Mouse (Mus musculus) bone marrow macrophage, adult 2 months (primary cell): ENCODE results near the gene Dab1. TPM values are rescaled to one million over a fixed set of nuclear protein-coding genes. Genes with fewer than 3 reads are reported as not detected.

Experiments used
- H3K27ac ChIP-seq: 2 replicates; pipeline ENCODE4 v1.5.1; 2012; ENCODE audit warnings: low read depth, low read length; ENCODE audit not compliant: insufficient read depth
- H3K4me1 ChIP-seq: 2 replicates; pipeline ENCODE4 v1.6.1; 2012; ENCODE audit warnings: low read length; ENCODE audit not compliant: control insufficient read depth, insufficient read depth
- H3K4me3 ChIP-seq: 2 replicates; pipeline ENCODE4 v1.5.1; 2012; ENCODE audit warnings: mild to moderate bottlenecking, low read length, moderate library complexity; ENCODE audit not compliant: insufficient read depth
- CTCF ChIP-seq: IDR thresholded peaks from 2 replicates; pipeline ENCODE4 v1.5.1; 2012; ENCODE audit warnings: low read depth, mild to moderate bottlenecking, low read length, moderate library complexity
- POLR2A ChIP-seq: IDR thresholded peaks from 2 replicates; pipeline ENCODE4 v1.6.1; 2012; ENCODE audit warnings: mild to moderate bottlenecking, low read depth, low read length, borderline replicate concordance
- polyA plus RNA-seq: library from polyadenylated mRNA; stranded (reverse); fragments of >200 nt; gene quantifications from 2 replicates; pipeline ENCODE4 v1.2.4, GENCODE M21; 2012; ENCODE audit not compliant: missing spikeins, insufficient read depth, insufficient read length

Gene Dab1
- polyA plus RNA-seq, 1 experiment: not detected

DNA sequence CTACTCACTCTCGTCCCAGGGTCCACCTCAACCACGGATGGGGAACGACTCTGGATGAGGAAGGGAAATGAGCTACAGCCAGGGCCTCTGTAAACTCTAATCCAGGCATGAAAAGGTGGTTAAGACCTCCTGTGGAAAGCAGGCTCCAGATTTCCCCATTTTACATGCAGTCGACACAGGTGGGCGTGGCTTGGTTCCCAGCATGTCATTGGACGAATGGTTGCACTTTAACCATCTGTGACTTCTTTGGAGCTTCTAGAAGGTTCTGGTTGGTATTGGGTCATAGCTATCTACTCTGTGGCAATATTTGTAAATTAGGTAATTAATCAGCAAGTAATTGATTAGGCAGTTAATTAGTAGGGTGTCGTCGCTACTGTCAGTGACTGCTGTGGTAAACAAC lies 752.0 kb downstream of the Dab1 start:
- no peaks in the 10 kb centered on the region for H3K4me1 ChIP-seq
- H3K27ac ChIP-seq: no peak overlapping the region
- no peak for TF ChIP-seq POLR2A
- TF ChIP-seq CTCF: no peak
- no peak overlapping the region for H3K4me3 ChIP-seq

DNA sequence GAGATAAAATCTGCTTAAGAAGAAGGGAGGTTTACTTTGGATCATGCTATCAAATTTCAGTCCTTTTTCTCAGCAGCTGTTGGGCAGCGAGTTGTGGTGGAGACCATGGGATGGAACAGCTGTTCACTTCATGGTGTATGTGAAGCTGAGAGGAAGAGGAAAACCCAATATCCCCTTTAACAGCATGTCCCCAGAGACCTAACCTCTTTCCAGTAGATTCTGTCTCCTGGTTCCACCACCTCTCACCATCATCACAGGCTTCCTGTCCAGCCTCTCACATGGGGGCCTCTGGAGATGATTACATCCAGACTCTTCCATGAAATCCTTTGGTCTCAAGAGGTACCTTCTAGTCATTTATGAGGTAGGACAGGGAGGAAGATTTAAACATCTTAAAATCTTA lies 755.0 kb downstream of the Dab1 start:
- TF ChIP-seq POLR2A: no peak
- no peak for TF ChIP-seq CTCF
- no peak overlapping the region for H3K4me3 ChIP-seq
- no peaks in the 10 kb centered on the region for H3K4me1 ChIP-seq
- no peak overlapping the region for H3K27ac ChIP-seq

DNA sequence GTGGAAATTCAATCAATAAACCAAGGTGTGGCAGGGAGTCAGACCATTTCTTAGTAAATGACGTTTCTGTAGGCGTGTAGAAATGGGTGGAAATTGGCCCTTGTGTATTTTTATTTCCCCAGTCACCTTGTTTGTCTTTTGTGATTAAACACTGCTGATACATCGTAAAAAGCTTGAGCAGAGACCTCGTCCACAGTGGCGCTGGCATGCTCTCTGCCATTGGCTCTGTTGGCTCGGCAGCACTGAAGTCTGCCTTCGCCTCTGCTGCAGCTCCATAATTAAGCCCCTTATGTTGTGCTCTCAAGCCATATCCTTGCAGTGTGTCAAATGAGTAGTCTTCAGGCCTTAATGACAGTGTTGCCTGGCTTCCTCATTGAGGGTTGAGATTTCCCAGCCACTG lies 765.5 kb downstream of the Dab1 start:
- H3K4me3 ChIP-seq: no peak overlapping the region
- TF ChIP-seq CTCF (no peak), POLR2A (no peak)
- no peaks in the 10 kb centered on the region for H3K4me1 ChIP-seq
- H3K27ac ChIP-seq: no peak overlapping the region

DNA sequence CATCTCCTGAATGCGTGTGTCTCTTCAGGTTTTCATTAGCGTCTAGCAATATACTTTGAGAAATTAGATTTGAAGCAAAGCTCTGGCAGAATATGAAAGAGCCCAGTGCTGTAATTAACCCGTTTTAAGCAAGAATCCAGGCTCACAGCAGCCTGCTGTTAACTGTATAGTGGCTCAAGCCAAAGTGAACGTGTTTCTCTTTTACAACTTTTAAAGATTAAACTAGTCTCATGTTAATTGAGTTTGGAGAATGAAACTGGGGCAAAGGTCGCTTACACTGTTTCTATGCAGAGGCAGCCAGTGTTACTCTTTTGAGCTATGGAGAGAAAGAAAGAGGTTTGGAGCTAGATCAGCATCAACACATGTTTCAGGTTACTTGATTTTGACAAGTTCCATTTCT lies 766.1 kb downstream of the Dab1 start:
- H3K27ac ChIP-seq: no peak overlapping the region
- TF ChIP-seq POLR2A (no peak), CTCF (no peak)
- no peaks in the 10 kb centered on the region for H3K4me1 ChIP-seq
- no peak overlapping the region for H3K4me3 ChIP-seq

DNA sequence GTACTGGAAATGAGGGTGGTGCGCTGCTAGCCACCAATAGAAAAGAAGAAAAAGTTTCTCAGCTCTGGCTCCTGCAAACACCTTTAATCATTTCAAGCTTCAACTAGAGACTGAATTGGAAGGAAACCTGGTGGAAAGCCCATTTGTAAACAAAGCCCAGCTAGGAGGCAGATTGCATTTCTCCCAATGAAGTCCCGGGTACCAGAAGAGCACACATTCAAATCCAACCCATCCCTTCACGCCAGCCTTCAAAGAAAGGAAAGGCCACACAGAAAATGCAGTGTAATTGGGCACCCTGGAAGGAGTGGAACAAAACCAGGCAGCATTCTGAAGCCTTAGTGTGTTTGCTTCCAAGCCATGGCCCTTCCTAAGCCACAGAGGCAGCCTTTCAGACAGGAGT lies 776.4 kb downstream of the Dab1 start:
- H3K4me1 ChIP-seq: no peaks in the 10 kb centered on the region

DNA sequence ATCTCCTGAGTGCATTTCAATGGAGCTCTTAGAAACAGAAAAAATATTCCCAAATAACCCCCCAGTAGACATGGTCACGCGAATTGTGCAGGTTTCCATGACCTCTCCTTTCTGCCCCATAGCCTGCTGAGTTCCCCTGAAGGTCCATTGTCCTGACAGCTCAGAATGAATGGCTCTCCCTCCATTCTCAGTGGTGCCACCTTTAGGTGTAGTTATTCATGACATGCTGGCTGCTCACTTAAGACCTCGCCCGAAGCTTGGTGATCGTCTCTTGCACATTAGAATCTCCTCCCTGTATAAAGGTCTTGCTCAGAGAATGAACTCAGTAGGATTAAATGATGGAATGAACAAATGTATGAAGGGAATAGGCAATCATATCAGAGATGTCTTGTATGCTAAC lies 776.9 kb downstream of the Dab1 start:
- H3K4me1 ChIP-seq: no peaks in the 10 kb centered on the region
- no peak overlapping the region for H3K4me3 ChIP-seq
- no peak overlapping the region for H3K27ac ChIP-seq
- TF ChIP-seq POLR2A: no peak
- TF ChIP-seq CTCF: no peak

More for the DNA sequence above, 776.4 kb downstream of the Dab1 start:
- TF ChIP-seq CTCF: no peak
- TF ChIP-seq POLR2A: no peak
- Histone ChIP-seq H3K4me3 (no peak overlapping the region), H3K27ac (no peak overlapping the region)

DNA sequence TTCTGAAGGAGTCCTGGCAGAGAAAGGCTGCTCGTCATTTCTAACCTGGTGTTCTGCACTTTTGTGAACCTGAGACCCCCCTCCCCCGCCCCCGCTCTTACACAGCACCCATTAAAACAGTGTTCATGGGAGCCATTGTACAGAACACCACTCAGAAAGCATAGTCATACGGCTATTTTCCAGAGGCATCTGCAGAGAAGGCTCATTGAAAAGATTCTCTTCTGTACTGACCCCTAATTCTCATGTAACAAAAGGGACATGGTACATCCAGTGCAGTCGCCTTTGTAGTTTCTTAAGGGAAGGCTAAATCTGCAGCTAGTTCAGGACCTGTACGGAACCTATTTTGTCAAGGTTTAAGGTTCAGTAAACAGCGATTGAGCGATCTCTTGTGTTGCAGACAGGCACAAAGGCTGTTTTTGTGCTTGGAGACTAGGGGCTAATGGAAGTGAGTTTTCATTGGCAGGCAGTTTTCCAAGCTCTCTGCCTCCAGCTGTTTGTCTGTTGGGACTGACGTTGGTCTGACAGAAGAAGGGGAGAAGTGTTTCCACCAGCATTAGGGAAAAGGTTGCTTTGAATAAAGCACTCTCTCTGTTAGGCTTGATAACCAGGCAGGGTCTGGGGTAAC lies 780.1 kb downstream of the Dab1 start:
- H3K27ac ChIP-seq: no peak overlapping the region
- no peak overlapping the region for H3K4me3 ChIP-seq
- TF ChIP-seq POLR2A (no peak), CTCF (no peak)
- no peaks in the 10 kb centered on the region for H3K4me1 ChIP-seq

DNA sequence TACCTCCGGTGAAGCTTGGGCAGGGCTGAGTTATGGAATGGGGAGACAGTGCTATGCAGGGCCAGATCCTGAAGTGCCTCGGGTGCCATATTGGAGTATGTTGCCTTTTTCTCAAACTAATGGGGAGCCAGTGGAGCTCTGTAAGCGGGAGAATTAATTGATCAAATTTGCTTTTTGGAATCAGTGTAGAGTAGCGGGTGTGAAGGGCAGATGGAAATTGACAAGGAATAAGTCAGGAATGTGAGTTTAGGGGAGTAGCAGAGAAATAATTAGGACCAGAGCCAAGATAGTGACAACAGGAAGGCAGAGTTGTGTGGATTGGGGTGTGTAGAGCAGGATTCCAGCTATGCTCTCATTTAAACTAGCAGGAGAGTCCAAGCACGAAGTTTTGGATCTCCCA lies 784.9 kb downstream of the Dab1 start:
- Histone ChIP-seq H3K4me3 (no peak overlapping the region), H3K4me1 (no peaks in the 10 kb centered on the region), H3K27ac (no peak overlapping the region)
- no peak for TF ChIP-seq CTCF
- TF ChIP-seq POLR2A: no peak

DNA sequence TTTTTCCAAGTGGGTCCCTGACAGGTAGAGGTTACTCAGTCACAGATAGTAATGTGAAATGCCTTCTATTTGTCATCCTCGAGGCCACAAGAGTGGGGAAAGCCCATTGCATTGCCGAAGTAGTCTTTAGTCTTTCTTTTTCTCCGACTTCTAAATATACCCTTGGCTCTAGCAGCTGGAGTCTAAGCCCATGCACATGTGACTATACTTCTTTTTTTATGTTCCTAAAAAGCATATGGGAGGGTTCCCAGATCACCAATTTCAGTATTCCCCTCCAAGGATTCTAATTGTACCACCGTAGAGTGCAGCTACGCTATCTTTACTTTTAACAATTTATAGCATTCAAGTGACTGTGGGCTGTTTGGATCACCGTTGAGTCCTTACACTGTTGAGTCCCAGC lies 791.8 kb downstream of the Dab1 start:
- Histone ChIP-seq H3K4me1 (no peaks in the 10 kb centered on the region), H3K4me3 (no peak overlapping the region), H3K27ac (no peak overlapping the region)
- TF ChIP-seq POLR2A (no peak), CTCF (no peak)

DNA sequence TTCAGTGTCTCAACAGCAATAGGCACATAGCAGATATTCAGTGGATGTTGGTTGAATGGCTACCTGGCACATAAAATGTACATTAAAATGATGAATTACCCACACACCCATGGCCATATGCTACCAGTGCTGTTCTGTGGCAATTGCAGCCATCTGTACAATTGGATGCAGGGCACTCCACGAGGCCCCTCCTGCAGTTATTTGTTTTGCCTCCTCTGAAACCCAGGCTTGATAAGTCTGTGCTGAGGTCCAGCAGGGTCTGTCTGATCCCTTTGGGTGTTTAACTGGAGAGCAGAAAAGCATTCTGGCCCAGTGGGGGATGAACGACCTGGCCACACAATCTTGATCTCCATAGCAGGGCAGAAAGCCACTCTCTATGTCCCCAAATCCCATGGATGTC lies 796.3 kb downstream of the Dab1 start:
- no peaks in the 10 kb centered on the region for H3K4me1 ChIP-seq
- H3K27ac ChIP-seq: no peak overlapping the region
- no peak for TF ChIP-seq CTCF
- TF ChIP-seq POLR2A: no peak
- H3K4me3 ChIP-seq: no peak overlapping the region

DNA sequence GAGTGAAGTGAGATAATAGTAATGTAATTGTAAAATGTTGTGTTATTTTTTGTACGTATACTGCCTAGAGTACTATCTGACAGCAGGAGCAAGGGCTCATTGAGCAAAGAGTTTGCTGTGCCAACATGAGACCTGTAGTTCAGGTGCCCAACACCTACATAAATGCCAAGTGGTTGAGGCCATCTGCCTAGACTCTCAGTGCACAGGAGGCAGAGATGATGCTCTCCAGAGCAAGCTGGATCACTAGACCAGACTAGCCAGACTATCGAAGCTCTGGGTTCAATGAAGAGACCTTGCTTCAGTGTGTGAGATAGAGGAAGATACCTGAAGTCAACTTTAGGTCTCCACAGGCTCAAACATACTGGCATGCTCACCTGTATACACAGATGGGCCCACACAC lies 799.2 kb downstream of the Dab1 start:
- Histone ChIP-seq H3K4me3 (no peak overlapping the region), H3K4me1 (no peaks in the 10 kb centered on the region), H3K27ac (no peak overlapping the region)
- no peak for TF ChIP-seq CTCF
- TF ChIP-seq POLR2A: no peak
